Mouse (Mus musculus): ENCODE data around the gene Dmrtc2.
"Not testable (repeated sequence)": the region's sequence is repeated elsewhere in the genome, so short reads cannot be mapped to it uniquely, and the experiment has no call there.

The Dmrtc2 gene

DNA sequence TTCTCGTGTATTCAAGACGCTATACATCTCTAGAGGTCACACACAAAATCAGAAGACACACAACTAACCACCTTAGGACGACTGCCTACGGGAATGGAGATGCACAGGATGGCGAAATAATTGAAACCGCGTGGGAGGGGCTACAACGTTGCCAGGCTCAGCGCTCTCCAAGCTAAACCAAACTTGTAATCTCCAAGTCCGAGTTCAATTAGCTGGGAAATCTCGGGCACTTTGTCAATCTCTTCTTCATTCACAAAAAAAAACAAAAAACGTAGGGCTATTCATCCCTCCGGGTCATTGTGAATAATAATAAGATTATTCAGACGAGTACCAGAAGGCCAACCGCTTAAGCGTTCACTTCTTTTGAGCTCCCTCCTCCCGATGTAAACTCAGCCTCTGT lies 777 bp upstream of the Dmrtc2 start:
- no peak for DNase-seq (ENCODE audit: low read depth, low spot score)

DNA sequence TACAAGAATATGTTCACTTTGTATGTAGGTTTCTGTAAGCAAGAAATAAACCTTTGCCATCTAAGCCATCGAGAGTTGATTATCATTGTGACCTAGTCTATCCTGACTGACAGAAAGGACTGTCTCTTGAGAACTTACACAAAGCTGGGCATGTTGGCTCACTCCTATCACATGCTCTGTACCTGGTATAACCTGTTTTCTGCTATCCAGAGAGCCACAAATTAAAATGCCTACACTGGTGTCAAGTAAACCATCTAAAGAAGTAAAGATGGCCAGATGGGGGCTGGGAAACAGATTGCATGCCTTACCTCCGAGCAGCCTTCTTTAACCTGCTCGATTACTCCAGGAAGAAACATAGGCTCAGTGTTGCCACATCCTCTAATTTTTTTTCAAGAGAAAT lies 7.7 kb downstream of the Dmrtc2 start:
- DNase-seq (ENCODE audit: low read depth, low spot score): no peak

- no peak for DNase-seq (ENCODE audit: low read depth, low spot score)
Measured at GRCm38 (mm10) chr7:24879620-24880019, 9.8 kb downstream of the Dmrtc2 start.

- no peak for DNase-seq (ENCODE audit: low read depth, low spot score)
Measured at GRCm38 (mm10) chr7:24882416-24883199, 12.8 kb downstream of the Dmrtc2 start.

- DNase-seq (ENCODE audit: low read depth, low spot score): peak; percentile 94
Measured at GRCm38 (mm10) chr7:24883896-24884692, 14.2 kb downstream of the Dmrtc2 start, which contains the start of gene Rps19. TSS of gene Rps19 (plus strand) at chr7:24884371.

GRCm38 (mm10) chr7:24884693-24885291 lies 14.9 kb downstream of the Dmrtc2 start:
- no peak for DNase-seq (ENCODE audit: low read depth, low spot score)

DNA sequence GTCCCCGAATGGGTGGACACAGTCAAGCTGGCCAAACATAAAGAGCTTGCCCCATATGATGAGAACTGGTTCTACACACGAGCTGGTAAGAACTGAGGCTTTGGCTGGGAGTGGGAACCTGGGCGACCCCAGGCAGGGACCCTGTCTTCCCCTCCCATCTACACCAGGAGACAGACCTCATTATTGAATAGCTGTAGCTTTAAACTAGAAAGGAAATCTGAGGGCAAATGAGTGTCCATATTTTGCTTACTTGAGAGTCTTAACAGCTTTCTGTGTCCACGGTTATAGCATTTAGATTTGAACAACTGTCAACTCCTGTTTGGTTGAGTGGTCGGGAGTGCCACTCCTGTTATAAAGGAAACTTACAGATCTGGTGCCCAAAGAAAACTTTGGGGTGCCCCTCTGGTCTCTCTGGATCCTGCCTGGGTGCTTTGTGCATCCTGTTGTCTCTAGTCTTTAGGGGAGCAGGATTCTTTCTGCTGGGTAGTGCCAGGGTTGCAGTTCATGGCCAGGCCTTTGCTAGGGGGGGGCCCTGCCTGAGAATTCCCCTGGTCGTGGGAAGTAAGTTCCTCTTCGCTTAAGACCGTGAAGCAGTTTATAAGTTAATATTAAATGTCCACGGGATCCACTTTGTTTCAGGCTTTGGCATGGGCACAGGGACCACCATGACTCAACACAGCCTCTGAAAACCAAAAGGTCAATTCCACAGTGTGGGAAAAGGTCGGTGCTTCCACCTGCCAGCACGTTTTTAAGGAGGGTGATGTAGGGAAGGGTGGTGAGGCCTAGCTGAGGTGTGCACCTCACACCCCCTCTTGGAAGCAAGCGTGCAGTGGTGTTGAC lies 15.8 kb downstream of the Dmrtc2 start:
- no peak for DNase-seq (ENCODE audit: low read depth, low spot score)

DNA sequence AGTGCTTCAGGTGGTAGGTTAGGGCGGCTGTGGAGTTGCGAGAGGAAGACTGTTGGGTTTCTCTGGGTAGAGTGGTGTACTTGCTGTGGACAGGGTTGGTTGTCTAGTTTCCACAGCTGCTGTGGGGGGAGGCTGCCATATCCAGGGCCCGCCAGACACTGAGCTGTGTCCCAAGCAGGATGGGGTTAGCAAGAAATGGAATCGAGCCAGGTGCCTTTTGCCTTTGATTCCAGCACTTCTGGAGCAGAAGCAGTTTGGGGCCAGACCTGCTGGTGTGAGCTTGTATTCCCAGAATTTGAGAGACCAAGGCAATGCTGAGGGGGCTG lies 16.4 kb downstream of the Dmrtc2 start:
- no peak for DNase-seq (ENCODE audit: low read depth, low spot score)

- DNase-seq (ENCODE audit: low read depth, low spot score): no peak
Measured at GRCm38 (mm10) chr7:24887096-24887495, 17.2 kb downstream of the Dmrtc2 start.

- no peak for DNase-seq (ENCODE audit: low read depth, low spot score)
Measured at GRCm38 (mm10) chr7:24889431-24890220, 19.8 kb downstream of the Dmrtc2 start.

- no peak for DNase-seq (ENCODE audit: low read depth, low spot score)
Measured at GRCm38 (mm10) chr7:24890281-24891216, 20.7 kb downstream of the Dmrtc2 start.

GRCm38 (mm10) chr7:24891241-24892124 lies 21.6 kb downstream of the Dmrtc2 start:
- DNase-seq (ENCODE audit: low read depth, low spot score): no peak

DNA sequence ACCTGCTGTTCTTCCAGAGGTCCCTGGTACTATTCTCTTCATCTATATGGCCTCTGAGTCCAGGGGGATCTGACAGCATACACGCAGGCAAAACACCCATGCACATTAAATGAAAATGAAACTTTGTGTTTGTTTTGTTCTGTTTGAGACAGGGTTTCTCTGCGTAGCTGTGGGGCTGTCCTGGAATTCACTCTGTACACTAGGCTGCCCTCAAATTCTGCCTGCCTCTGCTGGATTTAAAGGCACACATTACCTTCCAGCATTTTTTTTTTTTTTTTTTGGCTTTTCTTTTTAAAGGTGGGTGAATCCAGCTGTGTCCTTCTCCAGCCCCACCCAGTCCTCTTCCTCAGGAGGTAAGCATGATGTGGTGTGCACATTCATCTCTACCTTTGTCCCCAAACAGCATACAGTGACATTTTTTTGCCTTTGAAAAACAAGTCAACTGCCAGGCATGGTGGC lies 22.3 kb downstream of the Dmrtc2 start:
- no peak for DNase-seq (ENCODE audit: low read depth, low spot score)

DNA sequence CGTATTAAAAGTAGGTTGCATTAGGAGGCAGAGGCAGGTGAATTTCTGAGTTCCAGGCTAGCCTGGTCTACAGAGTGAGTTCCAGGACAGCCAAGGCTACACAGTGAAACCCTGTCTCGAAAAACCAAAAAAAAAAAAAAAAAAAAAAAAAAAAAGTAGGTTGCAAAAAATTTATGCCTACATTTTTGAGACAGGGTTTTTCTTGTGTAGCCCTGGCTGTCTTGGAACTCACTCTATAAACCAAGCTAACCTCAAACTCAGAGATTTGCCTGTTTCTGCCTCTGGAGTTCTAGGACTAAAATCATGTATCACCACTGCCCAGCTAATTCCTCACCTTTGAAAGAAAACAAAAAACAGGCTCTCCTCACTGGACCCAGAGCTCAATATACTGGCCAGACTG lies 25.9 kb downstream of the Dmrtc2 start:
- DNase-seq (ENCODE audit: low read depth, low spot score): not testable (repeated sequence)

- no peak for DNase-seq (ENCODE audit: low read depth, low spot score)
Measured at GRCm38 (mm10) chr7:24896269-24896668, 26.4 kb downstream of the Dmrtc2 start.

DNA sequence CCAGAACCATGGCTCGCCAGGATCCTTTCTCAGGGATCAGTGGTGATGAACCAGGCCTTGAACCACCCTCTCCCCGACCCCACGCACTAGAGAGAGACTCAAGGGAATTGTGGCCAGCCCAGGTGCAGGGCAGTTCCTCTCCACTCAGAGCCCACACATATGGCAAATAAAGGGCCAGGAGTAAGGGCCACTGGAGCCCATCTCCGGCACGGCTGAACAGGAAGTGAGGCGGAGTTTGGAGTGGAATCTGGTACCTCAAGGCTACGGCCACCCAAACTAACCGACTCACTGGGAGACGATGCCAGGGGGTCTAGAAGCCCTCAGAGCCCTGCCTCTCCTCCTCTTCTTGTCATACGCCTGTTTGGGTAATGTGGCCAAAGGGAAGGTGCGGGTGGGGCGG lies 27.4 kb downstream of the Dmrtc2 start, which contains the start of gene Cd79a:
Gene Cd79a (plus strand): TSS at position 158 of the 400 bp plus-strand sequence.
- DNase-seq (ENCODE audit: low read depth, low spot score): no peak

GRCm38 (mm10) chr7:24897959-24898358 lies 28.1 kb downstream of the Dmrtc2 start:
- DNase-seq (ENCODE audit: low read depth, low spot score): no peak

DNA sequence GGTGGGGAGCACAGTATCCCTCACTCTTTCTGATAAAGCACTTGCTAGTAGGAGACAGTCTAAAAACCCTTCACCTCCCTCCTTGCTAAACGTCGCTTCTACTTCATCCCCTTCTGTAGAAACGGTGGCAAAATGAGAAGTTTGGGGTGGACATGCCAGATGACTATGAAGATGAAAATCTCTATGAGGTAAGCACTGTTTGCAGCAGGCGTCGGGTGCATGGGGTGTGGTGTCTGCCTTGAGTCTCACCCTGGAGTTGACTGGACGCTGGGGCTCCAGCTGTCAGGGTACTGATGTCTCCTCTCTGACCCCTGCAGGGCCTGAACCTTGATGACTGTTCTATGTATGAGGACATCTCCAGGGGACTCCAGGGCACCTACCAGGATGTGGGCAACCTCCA lies 31.3 kb downstream of the Dmrtc2 start:
- DNase-seq (ENCODE audit: low read depth, low spot score): no peak

GRCm38 (mm10) chr7:24901842-24902241 lies 32.0 kb downstream of the Dmrtc2 start:
- DNase-seq (ENCODE audit: low read depth, low spot score): no peak

Data from WW6 (cell line).